Mouse (Mus musculus): ENCODE data around the gene Cnpy1.

GRCm38 (mm10) chr5:28179237-28179790, 66.3 kb downstream of the Cnpy1 start:
- TF ChIP-seq CTCF (IDR thresholded peaks at IDR 0.05; ENCODE audit: low read depth, low read length) = no peak
- no peak for TF ChIP-seq POLR2A (IDR thresholded peaks at IDR 0.05; ENCODE audit: extremely low read depth, insufficient read depth, low read length)
